ENCODE assay signal across 8 mouse cellular contexts in the genomic region with DNA sequence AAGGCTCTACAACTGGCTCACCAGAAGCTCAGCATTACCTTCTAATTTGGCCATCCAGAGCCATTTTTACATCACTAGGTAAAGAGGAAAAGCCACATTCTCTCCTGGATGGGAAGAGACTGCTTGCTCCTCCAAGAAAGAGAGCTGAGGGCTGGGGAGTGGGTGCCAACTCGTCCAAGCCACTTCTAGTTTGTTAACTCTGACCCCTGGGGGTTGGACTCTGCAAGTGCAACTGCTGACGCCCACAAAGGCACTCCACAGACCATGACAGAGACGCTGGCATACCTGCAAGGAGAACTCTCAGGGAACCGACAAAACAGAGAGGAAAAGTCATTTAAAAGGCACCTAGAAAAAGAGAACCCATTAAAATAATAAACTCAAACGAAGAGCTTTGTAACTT.
DNase-seq lines count a peak whose midpoint lies in the region; TF ChIP-seq lines count a peak whose summit lies in the region.

No protein-coding gene starts in this region.

- 0 out of 2 replicates have a peak, but pooled peaks cover 4% of the 10 kb centered on the region for H3K9me3 ChIP-seq in megakaryocyte, embryonic 14.5 days

- DNase-seq in T-cell, adult 2 months (ENCODE audit: low spot score), result peak; percentile 55
- DNase-seq in cerebellum, postnatal 36 days, result peak; percentile 32 to 38
- DNase-seq in gastrocnemius, adult 18-20 months (ENCODE audit: low spot score), result peak; percentile 67
- peak; percentile 75 for DNase-seq in induced T-regulatory cell, adult 2 months (ENCODE audit: low read depth)
- peak; percentile 59 to 62 for DNase-seq in left cerebral cortex, adult 2 months (ENCODE audit: extremely low spot score in 1 of 2, low spot score in 2 of 2)
- DNase-seq in right cerebral cortex, postnatal 14 days, result peak; percentile 67
- DNase-seq in urinary bladder, postnatal 36 days (ENCODE audit: low spot score in 2 of 2), result peak; percentile 60 to 78

- peaks cover 4% of the 10 kb centered on the region for H3K36me3 ChIP-seq in megakaryocyte, embryonic 14.5 days (replicated peaks; ENCODE audit: low read length)

- no peaks in the 10 kb centered on the region for H3K27me3 ChIP-seq in megakaryocyte, embryonic 14.5 days (replicated peaks)

- intact Hi-C loops in left cerebral cortex, adult 2 months (cut with DNase I), result loop anchor here (1.0 to 10.0 kb wide), 3 partner anchors 82 to 177 kb away; partner anchors contain the start of gene Prkar2b

- TF ChIP-seq CTCF in left cerebral cortex, adult 2 months (IDR thresholded peaks at IDR 0.05), result peak; percentile 85

- no peak overlapping the region for H3K27ac ChIP-seq in left cerebral cortex, adult 2 months

- no peak overlapping the region for H3K4me3 ChIP-seq in left cerebral cortex, adult 2 months
- peak overlapping the region; percentile 40 for H3K4me3 ChIP-seq in megakaryocyte, embryonic 14.5 days (replicated peaks)

- peaks cover 72% of the 10 kb centered on the region for H3K4me1 ChIP-seq in megakaryocyte, embryonic 14.5 days
